Mouse (Mus musculus): ENCODE measurements around the gene Smoc1. TPM values are rescaled to one million over a fixed set of nuclear protein-coding genes. Genes with fewer than 3 reads are reported as not detected.

Smoc1 gene
- total and polyA plus RNA-seq, 2 experiments from 2014 or later: 2.7 to 5.9 TPM

DNA sequence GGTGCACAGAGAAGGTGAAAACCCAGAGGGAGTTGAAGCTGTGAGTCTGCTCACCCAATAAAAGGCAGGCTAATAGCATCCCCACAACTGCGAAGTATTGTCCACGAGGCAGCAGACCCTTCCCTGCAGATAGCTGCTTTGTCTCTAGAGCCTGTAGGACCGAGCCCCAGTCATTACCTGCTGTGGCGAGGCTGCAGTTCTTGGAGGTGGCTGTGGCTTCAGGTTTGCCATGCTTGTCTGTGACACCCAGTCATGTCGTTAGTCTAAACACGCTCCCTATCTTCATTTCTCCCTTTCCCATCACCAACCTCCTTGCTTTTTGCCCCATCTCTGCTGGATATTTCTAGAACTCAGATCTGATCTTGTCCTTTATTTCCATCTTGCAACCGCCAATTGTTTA is 66.6 kb downstream of the Smoc1 start:
- Histone ChIP-seq H3K27me3 (ENCODE audit: control insufficient read depth, insufficient read depth, low read length) (no peaks in the 10 kb centered on the region), H3K36me3 (replicated peaks; ENCODE audit: control insufficient read depth, insufficient read depth, low read length) (no peaks in the 10 kb centered on the region), H3K4me3 (ENCODE audit: low read depth, low read length) (no peak overlapping the region), H3K9ac (replicated peaks; ENCODE audit: low read depth, low read length) (no peak overlapping the region), H3K4me1 (ENCODE audit: control insufficient read depth, insufficient read depth) (no peaks in the 10 kb centered on the region), H3K27ac (ENCODE audit: low read depth) (no peak overlapping the region), H3K4me2 (ENCODE audit: low read depth, low read length) (no peak overlapping the region), H3K9me3 (replicated peaks; ENCODE audit: control insufficient read depth, low read length) (no peaks in the 10 kb centered on the region)
- ATAC-seq (ENCODE audit: insufficient read depth, low read depth) (no peak), DNase-seq (ENCODE audit: low spot score) (no peak)
- TF ChIP-seq CTCF (IDR thresholded peaks at IDR 0.05; ENCODE audit: low read depth) (no peak), EP300 (IDR thresholded peaks at IDR 0.05; ENCODE audit: low read depth) (no peak)
- WGBS: 74% methylated on average over 7 of the region's 7 CpGs

DNA sequence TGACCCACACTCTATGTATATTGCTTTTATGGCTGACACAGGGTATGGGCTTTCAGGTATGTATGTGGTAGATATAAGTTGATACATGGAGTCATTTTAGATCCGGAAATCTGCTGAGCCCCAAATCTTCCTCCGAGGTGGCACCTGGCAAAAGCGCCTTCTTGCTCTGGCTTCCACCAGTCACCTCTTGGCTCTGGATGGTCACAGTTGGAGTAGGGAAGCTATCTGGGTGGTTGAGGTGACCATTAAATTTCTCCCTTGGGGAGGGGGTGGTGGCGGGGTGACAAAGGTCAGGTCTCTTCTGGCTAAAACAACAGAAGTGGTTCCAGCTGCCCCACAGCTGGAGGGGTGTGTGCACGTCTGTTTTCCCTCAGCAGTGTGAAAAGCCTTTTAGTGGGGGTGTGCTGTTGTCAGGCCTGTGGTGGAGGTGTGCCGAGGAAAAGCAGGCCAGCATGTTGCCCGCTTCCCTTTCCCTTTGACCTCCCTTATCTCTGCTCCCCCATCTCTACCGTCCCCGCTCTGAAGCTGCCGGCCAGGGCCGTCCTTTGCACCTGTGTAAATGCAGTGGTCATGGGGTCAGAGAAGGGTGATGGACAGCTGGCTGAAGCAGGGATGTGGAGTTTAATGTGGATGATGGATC is 68.3 kb downstream of the Smoc1 start:
- Histone ChIP-seq H3K4me1 (ENCODE audit: control insufficient read depth, insufficient read depth) (no peaks in the 10 kb centered on the region), H3K4me3 (ENCODE audit: low read depth, low read length) (no peak overlapping the region), H3K27me3 (ENCODE audit: control insufficient read depth, insufficient read depth, low read length) (no peaks in the 10 kb centered on the region), H3K36me3 (replicated peaks; ENCODE audit: control insufficient read depth, insufficient read depth, low read length) (no peaks in the 10 kb centered on the region), H3K27ac (ENCODE audit: low read depth) (no peak overlapping the region), H3K9me3 (replicated peaks; ENCODE audit: control insufficient read depth, low read length) (no peaks in the 10 kb centered on the region), H3K4me2 (ENCODE audit: low read depth, low read length) (no peak overlapping the region), H3K9ac (replicated peaks; ENCODE audit: low read depth, low read length) (no peak overlapping the region)
- ATAC-seq (ENCODE audit: insufficient read depth, low read depth): no peak
- DNase-seq (ENCODE audit: low spot score): no peak
- WGBS: 38% methylated on average over 11 of the region's 11 CpGs
- TF ChIP-seq CTCF (IDR thresholded peaks at IDR 0.05; ENCODE audit: low read depth) (no peak), EP300 (IDR thresholded peaks at IDR 0.05; ENCODE audit: low read depth) (no peak)

GRCm38 (mm10) chr12:81097267-81097666 is 70.7 kb downstream of the Smoc1 start:
- WGBS: 83% methylated on average over 7 of the region's 7 CpGs

DNA sequence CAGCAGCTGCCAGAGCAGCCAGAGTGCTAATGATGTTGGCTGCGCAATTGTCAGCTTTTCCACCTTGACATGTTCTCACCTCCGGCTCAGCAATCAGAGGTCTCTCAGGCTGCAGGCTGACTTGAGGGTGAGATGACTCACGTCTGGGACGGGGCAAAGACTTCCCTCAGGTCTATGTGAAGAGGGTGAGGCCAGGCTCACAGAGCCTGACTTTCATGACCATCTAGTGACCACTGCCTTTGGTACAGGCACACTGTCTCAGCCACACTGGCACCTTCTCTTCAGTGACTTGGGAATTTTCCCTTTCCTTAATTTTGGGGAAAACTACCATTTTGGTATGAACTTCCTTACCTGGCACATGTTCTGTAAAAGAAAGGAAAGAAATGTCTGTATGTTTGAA is 71.1 kb downstream of the Smoc1 start:
- Histone ChIP-seq H3K9ac (replicated peaks; ENCODE audit: low read depth, low read length) (no peak overlapping the region), H3K4me2 (ENCODE audit: low read depth, low read length) (no peak overlapping the region), H3K4me3 (ENCODE audit: low read depth, low read length) (no peak overlapping the region), H3K4me1 (ENCODE audit: control insufficient read depth, insufficient read depth) (no peaks in the 10 kb centered on the region), H3K27me3 (ENCODE audit: control insufficient read depth, insufficient read depth, low read length) (no peaks in the 10 kb centered on the region), H3K9me3 (replicated peaks; ENCODE audit: control insufficient read depth, low read length) (no peaks in the 10 kb centered on the region), H3K36me3 (replicated peaks; ENCODE audit: control insufficient read depth, insufficient read depth, low read length) (no peaks in the 10 kb centered on the region), H3K27ac (ENCODE audit: low read depth) (no peak overlapping the region)
- no peak for ATAC-seq (ENCODE audit: insufficient read depth, low read depth)
- no peak for TF ChIP-seq CTCF (IDR thresholded peaks at IDR 0.05; ENCODE audit: low read depth)
- TF ChIP-seq EP300 (IDR thresholded peaks at IDR 0.05; ENCODE audit: low read depth): no peak
- no peak for DNase-seq (ENCODE audit: low spot score)
- 44% methylated on average over 4 of the region's 4 CpGs for WGBS

More at GRCm38 (mm10) chr12:81097267-81097666, 70.7 kb downstream of the Smoc1 start:
- H3K27me3 ChIP-seq (ENCODE audit: control insufficient read depth, insufficient read depth, low read length): no peaks in the 10 kb centered on the region
- H3K9ac ChIP-seq (replicated peaks; ENCODE audit: low read depth, low read length): no peak overlapping the region
- DNase-seq (ENCODE audit: low spot score): no peak
- TF ChIP-seq EP300 (IDR thresholded peaks at IDR 0.05; ENCODE audit: low read depth) (no peak), CTCF (IDR thresholded peaks at IDR 0.05; ENCODE audit: low read depth) (no peak)
- H3K27ac ChIP-seq (ENCODE audit: low read depth): no peak overlapping the region
- no peak overlapping the region for H3K4me2 ChIP-seq (ENCODE audit: low read depth, low read length)
- no peaks in the 10 kb centered on the region for H3K36me3 ChIP-seq (replicated peaks; ENCODE audit: control insufficient read depth, insufficient read depth, low read length)
- ATAC-seq (ENCODE audit: insufficient read depth, low read depth): no peak
- H3K4me1 ChIP-seq (ENCODE audit: control insufficient read depth, insufficient read depth): no peaks in the 10 kb centered on the region
- H3K4me3 ChIP-seq (ENCODE audit: low read depth, low read length): no peak overlapping the region
- no peaks in the 10 kb centered on the region for H3K9me3 ChIP-seq (replicated peaks; ENCODE audit: control insufficient read depth, low read length)

DNA sequence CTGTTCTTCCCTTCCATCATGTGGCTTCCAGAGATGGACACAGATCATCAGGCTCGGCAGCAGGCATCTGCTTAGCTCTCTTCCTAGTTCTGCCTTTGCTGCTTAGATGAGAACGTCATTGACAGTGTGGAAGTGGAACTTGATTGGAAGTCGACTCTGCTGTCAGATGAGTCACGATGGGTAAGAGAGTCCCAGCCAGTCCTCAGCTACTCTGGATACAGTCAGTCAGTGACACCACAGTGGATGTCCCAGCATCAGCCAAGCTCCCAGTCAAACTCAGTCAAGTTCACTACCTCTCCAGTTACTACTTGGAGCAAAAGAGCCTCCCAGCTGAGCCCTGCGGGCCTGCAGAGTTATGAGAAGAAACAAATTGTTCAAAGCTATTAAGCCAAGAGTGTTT is 72.6 kb downstream of the Smoc1 start:
- Histone ChIP-seq H3K9ac (replicated peaks; ENCODE audit: low read depth, low read length) (no peak overlapping the region), H3K36me3 (replicated peaks; ENCODE audit: control insufficient read depth, insufficient read depth, low read length) (no peaks in the 10 kb centered on the region), H3K4me3 (ENCODE audit: low read depth, low read length) (no peak overlapping the region), H3K4me1 (ENCODE audit: control insufficient read depth, insufficient read depth) (no peaks in the 10 kb centered on the region), H3K4me2 (ENCODE audit: low read depth, low read length) (no peak overlapping the region), H3K9me3 (replicated peaks; ENCODE audit: control insufficient read depth, low read length) (no peaks in the 10 kb centered on the region), H3K27ac (ENCODE audit: low read depth) (no peak overlapping the region), H3K27me3 (ENCODE audit: control insufficient read depth, insufficient read depth, low read length) (no peaks in the 10 kb centered on the region)
- TF ChIP-seq EP300 (IDR thresholded peaks at IDR 0.05; ENCODE audit: low read depth) (no peak), CTCF (IDR thresholded peaks at IDR 0.05; ENCODE audit: low read depth) (no peak)
- DNase-seq (ENCODE audit: low spot score) (no peak), ATAC-seq (ENCODE audit: insufficient read depth, low read depth) (no peak)
- 43% methylated on average over 5 of the region's 5 CpGs for WGBS

DNA sequence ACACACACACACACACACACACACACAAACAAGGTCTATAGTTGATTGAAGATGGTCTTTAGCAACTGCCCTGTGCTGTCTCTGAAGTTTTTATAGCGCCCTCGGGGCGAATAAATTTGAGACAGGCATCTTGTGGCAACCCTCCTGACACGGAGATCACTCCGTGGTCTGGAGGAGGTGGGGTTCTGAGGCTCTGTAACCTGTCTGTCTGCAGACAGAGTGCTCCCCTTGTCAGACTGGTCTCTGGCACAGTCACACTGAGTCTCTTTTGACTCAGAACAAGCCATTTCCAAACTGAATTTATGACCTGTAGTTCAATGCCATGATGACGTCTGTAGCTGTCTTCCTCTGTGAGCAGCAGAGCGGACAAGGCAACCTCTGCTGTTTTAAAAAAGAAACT is 75.1 kb downstream of the Smoc1 start:
- no peaks in the 10 kb centered on the region for H3K9me3 ChIP-seq (replicated peaks; ENCODE audit: control insufficient read depth, low read length)
- no peak overlapping the region for H3K4me3 ChIP-seq (ENCODE audit: low read depth, low read length)
- no peaks in the 10 kb centered on the region for H3K36me3 ChIP-seq (replicated peaks; ENCODE audit: control insufficient read depth, insufficient read depth, low read length)
- H3K27ac ChIP-seq (ENCODE audit: low read depth): no peak overlapping the region
- peaks cover 9% of the 10 kb centered on the region; the same call in 1 of the 2 replicates for H3K4me1 ChIP-seq (ENCODE audit: control insufficient read depth, insufficient read depth)
- 78% methylated on average over 7 of the region's 7 CpGs for WGBS
- H3K9ac ChIP-seq (replicated peaks; ENCODE audit: low read depth, low read length): no peak overlapping the region
- no peak for TF ChIP-seq CTCF (IDR thresholded peaks at IDR 0.05; ENCODE audit: low read depth)
- no peak for TF ChIP-seq EP300 (IDR thresholded peaks at IDR 0.05; ENCODE audit: low read depth)
- no peaks in the 10 kb centered on the region for H3K27me3 ChIP-seq (ENCODE audit: control insufficient read depth, insufficient read depth, low read length)
- DNase-seq (ENCODE audit: low spot score) (no peak), ATAC-seq (ENCODE audit: insufficient read depth, low read depth) (no peak)
- no peak overlapping the region for H3K4me2 ChIP-seq (ENCODE audit: low read depth, low read length)
